Mouse (Mus musculus) myocyte (in vitro differentiated cells): ENCODE results near the gene Sec11a.

Experiments used
- CEBPB ChIP-seq: IDR thresholded peaks from 2 replicates; pipeline ENCODE4 v1.6.1; 2011; ENCODE audit warnings: mild to moderate bottlenecking, moderate library complexity; ENCODE audit not compliant: poor library complexity, insufficient read depth, severe bottlenecking
- E2F4 ChIP-seq: IDR thresholded peaks from one replicate; pipeline ENCODE4 v1.6.1; 2011; ENCODE audit warnings: mild to moderate bottlenecking, control low read depth, moderate library complexity; ENCODE audit not compliant: insufficient read depth
- MAX ChIP-seq: IDR thresholded peaks from one replicate; pipeline ENCODE4 v1.6.1; 2011; ENCODE audit warnings: low read depth, mild to moderate bottlenecking, control low read depth
- MYOD1 ChIP-seq, 3 experiments: IDR thresholded peaks; one replicate each; pipeline ENCODE4 v1.6.1; 2011; ENCODE audit warnings: control low read depth in 2 of 3, low read depth in 2 of 3, mild to moderate bottlenecking in 2 of 3, moderate library complexity in 1 of 3; ENCODE audit not compliant: insufficient read length in 2 of 3, control insufficient read depth in 1 of 3
- MYOG ChIP-seq, 3 experiments: IDR thresholded peaks; one replicate each; pipeline ENCODE4 v1.6.1; 2011; ENCODE audit warnings: control low read depth in 2 of 3, low read depth in 2 of 3, mild to moderate bottlenecking in 2 of 3; ENCODE audit not compliant: insufficient read length in 2 of 3, control insufficient read depth in 1 of 3, insufficient read depth in 1 of 3
- POLR2A ChIP-seq: IDR thresholded peaks from one replicate; pipeline ENCODE4 v1.6.1; 2011; ENCODE audit warnings: low read depth, mild to moderate bottlenecking, control low read depth, moderate library complexity; ENCODE audit not compliant: insufficient read length
- POLR2AphosphoS2 ChIP-seq: IDR thresholded peaks from one replicate; pipeline ENCODE4 v1.6.1; 2011; ENCODE audit warnings: low read depth, control low read depth; ENCODE audit not compliant: insufficient read length
- TCF12 ChIP-seq: IDR thresholded peaks from one replicate; pipeline ENCODE4 v1.6.1; 2011; ENCODE audit warnings: mild to moderate bottlenecking, control low read depth; ENCODE audit not compliant: poor library complexity, insufficient read depth, severe bottlenecking
- USF1 ChIP-seq: IDR thresholded peaks from one replicate; pipeline ENCODE4 v1.6.1; 2011; ENCODE audit warnings: low read depth, mild to moderate bottlenecking, control low read depth, moderate library complexity

GRCm38 (mm10) chr7:80917916-80918465 is 29.6 kb downstream of the Sec11a start:
- TF ChIP-seq POLR2A (no peak), POLR2AphosphoS2 (no peak), USF1 (no peak), MAX (no peak), TCF12 (no peak), E2F4 (no peak), MYOG (IDR thresholded peaks at IDR 0.05; ENCODE audit: control insufficient read depth in 1 of 3, insufficient read depth in 1 of 3, insufficient read length in 2 of 3, low read depth in 2 of 3) (no peak), MYOD1 (IDR thresholded peaks at IDR 0.05; ENCODE audit: control insufficient read depth in 1 of 3, insufficient read length in 2 of 3, low read depth in 2 of 3) (no peak), CEBPB (no peak)
